Mouse (Mus musculus): Measurements from ENCODE around the gene Recql5. TPM values are rescaled to one million over a fixed set of nuclear protein-coding genes. Genes with fewer than 3 reads are reported as not detected.
"Not testable (repeated sequence)": the region's sequence is repeated elsewhere in the genome, so short reads cannot be mapped to it uniquely, and the experiment has no call there.

Gene Recql5
- polyA plus RNA-seq, 1 experiment from 2014 or later = 34.7 TPM

GRCm38 (mm10) chr11:115872437-115872836 lies 60.8 kb downstream of the Recql5 start:
- no peaks in the 10 kb centered on the region for H3K27me3 ChIP-seq
- no peaks in the 10 kb centered on the region for H3K9me3 ChIP-seq (replicated peaks)
- ATAC-seq (ENCODE audit: low FRiP score) = no peak
- 91% methylated on average over 4 of the region's 4 CpGs for WGBS
- H3K9ac ChIP-seq = no peak overlapping the region
- no peak overlapping the region for H3K4me2 ChIP-seq (replicated peaks)
- no peaks in the 10 kb centered on the region for H3K36me3 ChIP-seq
- H3K4me1 ChIP-seq = 0 out of 2 replicates have a peak, but pooled peaks cover 3% of the 10 kb centered on the region
- H3K4me3 ChIP-seq = no peak overlapping the region
- H3K27ac ChIP-seq = no peak overlapping the region

GRCm38 (mm10) chr11:115869393-115869792 lies 63.9 kb downstream of the Recql5 start:
- Histone ChIP-seq H3K4me1 (peaks cover 4% of the 10 kb centered on the region; the same call in 1 of the 2 replicates), H3K9ac (no peak overlapping the region), H3K27ac (no peak overlapping the region), H3K4me3 (no peak overlapping the region), H3K36me3 (no peaks in the 10 kb centered on the region), H3K4me2 (replicated peaks) (no peak overlapping the region), H3K9me3 (replicated peaks) (no peaks in the 10 kb centered on the region), H3K27me3 (no peaks in the 10 kb centered on the region)
- WGBS = 91% methylated on average over 8 of the region's 8 CpGs
- no peak for ATAC-seq (ENCODE audit: low FRiP score)

GRCm38 (mm10) chr11:115863895-115864294 lies 69.4 kb downstream of the Recql5 start:
- Histone ChIP-seq H3K4me3 (no peak overlapping the region), H3K27ac (no peak overlapping the region), H3K9ac (no peak overlapping the region), H3K4me1 (peaks cover 14% of the 10 kb centered on the region), H3K9me3 (replicated peaks) (no peaks in the 10 kb centered on the region), H3K4me2 (replicated peaks) (no peak overlapping the region), H3K36me3 (no peaks in the 10 kb centered on the region), H3K27me3 (peaks cover 45% of the 10 kb centered on the region)
- ATAC-seq (ENCODE audit: low FRiP score) = no peak
- WGBS = 89% methylated on average over 8 of the region's 8 CpGs

GRCm38 (mm10) chr11:115859143-115859945 lies 73.9 kb downstream of the Recql5 start:
- no peak overlapping the region for H3K27ac ChIP-seq
- H3K4me3 ChIP-seq = peak overlapping the region; percentile 37
- H3K36me3 ChIP-seq = no peaks in the 10 kb centered on the region
- peak overlapping the region; percentile 51 for H3K4me2 ChIP-seq (replicated peaks)
- ATAC-seq (ENCODE audit: low FRiP score) = peak; percentile 83; the same call in 1 of the 2 replicates
- H3K4me1 ChIP-seq = peaks cover 20% of the 10 kb centered on the region
- WGBS = 2% methylated on average over 75 of the region's 75 CpGs
- no peaks in the 10 kb centered on the region for H3K9me3 ChIP-seq (replicated peaks)
- H3K27me3 ChIP-seq = peaks cover 70% of the 10 kb centered on the region
- H3K9ac ChIP-seq = peak overlapping the region; percentile 53; the same call in 1 of the 2 replicates

- 8% methylated on average over 27 of the region's 27 CpGs for WGBS
- Histone ChIP-seq H3K27me3 (peaks cover 70% of the 10 kb centered on the region), H3K4me1 (peaks cover 20% of the 10 kb centered on the region), H3K4me3 (peak within 1 kb of the TSS; percentile 37), H3K27ac (no peak within 1 kb of the TSS), H3K9me3 (replicated peaks) (no peaks in the 10 kb centered on the region), H3K9ac (peak within 1 kb of the TSS; percentile 53), H3K4me2 (replicated peaks) (peak within 1 kb of the TSS; percentile 51), H3K36me3 (no peaks in the 10 kb centered on the region)
- ATAC-seq (ENCODE audit: low FRiP score) = no peak
Observed at GRCm38 (mm10) chr11:115858354-115858753, 74.9 kb downstream of the Recql5 start, which contains the start of gene Myo15b. Gene Myo15b, plus strand, starts transcription at chr11:115858406.

- no peaks in the 10 kb centered on the region for H3K36me3 ChIP-seq
- no peak overlapping the region for H3K9ac ChIP-seq
- H3K27me3 ChIP-seq = peaks cover 65% of the 10 kb centered on the region
- no peak overlapping the region for H3K27ac ChIP-seq
- no peaks in the 10 kb centered on the region for H3K9me3 ChIP-seq (replicated peaks)
- H3K4me2 ChIP-seq (replicated peaks) = 0 out of 2 replicates have a peak overlapping the region, but pooled peaks have one; percentile 51
- peak overlapping the region; percentile 37; the same call in 1 of the 2 replicates for H3K4me3 ChIP-seq
- peaks cover 20% of the 10 kb centered on the region for H3K4me1 ChIP-seq
- WGBS = 35% methylated on average over 13 of the region's 13 CpGs
- ATAC-seq (ENCODE audit: low FRiP score) = no peak
Observed at GRCm38 (mm10) chr11:115857936-115858335, 75.3 kb downstream of the Recql5 start.

GRCm38 (mm10) chr11:115857146-115857545 lies 76.1 kb downstream of the Recql5 start:
- not testable (repeated sequence) for H3K4me2 ChIP-seq (replicated peaks); H3K36me3 ChIP-seq; H3K9ac ChIP-seq; H3K27ac ChIP-seq; ATAC-seq (ENCODE audit: low FRiP score); H3K9me3 ChIP-seq (replicated peaks); H3K4me3 ChIP-seq
- 91% methylated on average over 4 of the region's 4 CpGs for WGBS
- peaks cover 20% of the 10 kb centered on the region for H3K4me1 ChIP-seq
- peaks cover 58% of the 10 kb centered on the region for H3K27me3 ChIP-seq

GRCm38 (mm10) chr11:115854674-115855073 lies 78.6 kb downstream of the Recql5 start:
- no peak overlapping the region for H3K4me2 ChIP-seq (replicated peaks)
- no peak overlapping the region for H3K9ac ChIP-seq
- no peaks in the 10 kb centered on the region for H3K9me3 ChIP-seq (replicated peaks)
- no peak overlapping the region for H3K27ac ChIP-seq
- no peaks in the 10 kb centered on the region for H3K36me3 ChIP-seq
- no peak for ATAC-seq (ENCODE audit: low FRiP score)
- H3K4me1 ChIP-seq = peaks cover 18% of the 10 kb centered on the region
- WGBS = 80% methylated on average over 6 of the region's 6 CpGs
- H3K27me3 ChIP-seq = peaks cover 33% of the 10 kb centered on the region
- H3K4me3 ChIP-seq = no peak overlapping the region

- peaks cover 15% of the 10 kb centered on the region for H3K4me1 ChIP-seq
- H3K4me3 ChIP-seq = no peak overlapping the region
- no peak overlapping the region for H3K9ac ChIP-seq
- H3K9me3 ChIP-seq (replicated peaks) = no peaks in the 10 kb centered on the region
- H3K4me2 ChIP-seq (replicated peaks) = no peak overlapping the region
- 92% methylated on average over 2 of the region's 2 CpGs for whole genome bisulfite sequencing
- ATAC-seq (ENCODE audit: low FRiP score) = no peak
- no peaks in the 10 kb centered on the region for H3K36me3 ChIP-seq
- H3K27me3 ChIP-seq = no peaks in the 10 kb centered on the region
- no peak overlapping the region for H3K27ac ChIP-seq
Observed at GRCm38 (mm10) chr11:115845819-115846218, 87.5 kb downstream of the Recql5 start.

GRCm38 (mm10) chr11:115844240-115844639 lies 89.0 kb downstream of the Recql5 start:
- WGBS = 78% methylated on average over 8 of the region's 8 CpGs
- H3K27ac ChIP-seq = 0 out of 2 replicates have a peak overlapping the region, but pooled peaks have one; percentile 4
- no peaks in the 10 kb centered on the region for H3K9me3 ChIP-seq (replicated peaks)
- H3K36me3 ChIP-seq = no peaks in the 10 kb centered on the region
- no peak overlapping the region for H3K4me2 ChIP-seq (replicated peaks)
- H3K4me1 ChIP-seq = peaks cover 15% of the 10 kb centered on the region
- H3K9ac ChIP-seq = no peak overlapping the region
- no peaks in the 10 kb centered on the region for H3K27me3 ChIP-seq
- no peak overlapping the region for H3K4me3 ChIP-seq
- ATAC-seq (ENCODE audit: low FRiP score) = no peak

GRCm38 (mm10) chr11:115843891-115844239 lies 89.4 kb downstream of the Recql5 start:
- Histone ChIP-seq H3K4me2 (replicated peaks) (no peak overlapping the region), H3K27me3 (no peaks in the 10 kb centered on the region), H3K9me3 (replicated peaks) (no peaks in the 10 kb centered on the region), H3K4me1 (peaks cover 15% of the 10 kb centered on the region), H3K9ac (no peak overlapping the region), H3K27ac (no peak overlapping the region), H3K4me3 (no peak overlapping the region), H3K36me3 (no peaks in the 10 kb centered on the region)
- WGBS = 94% methylated on average over 5 of the region's 5 CpGs
- ATAC-seq (ENCODE audit: low FRiP score) = no peak

- Histone ChIP-seq H3K4me3 (no peak overlapping the region), H3K4me2 (replicated peaks) (no peak overlapping the region), H3K36me3 (no peaks in the 10 kb centered on the region), H3K4me1 (peaks cover 15% of the 10 kb centered on the region), H3K27ac (no peak overlapping the region), H3K9ac (no peak overlapping the region), H3K9me3 (replicated peaks) (no peaks in the 10 kb centered on the region), H3K27me3 (no peaks in the 10 kb centered on the region)
- 85% methylated on average over 12 of the region's 14 CpGs for WGBS
- no peak for ATAC-seq (ENCODE audit: low FRiP score)
Observed at GRCm38 (mm10) chr11:115843141-115843890, 90.0 kb downstream of the Recql5 start.
